Mouse (Mus musculus): Measurements from ENCODE around the gene Ctrl. TPM values are rescaled to one million over a fixed set of nuclear protein-coding genes. Genes with fewer than 3 reads are reported as not detected.

Gene Ctrl
- polyA plus RNA-seq, 1 experiment from 2014 or later: 1.3 TPM

- H3K4me2 ChIP-seq: no peak overlapping the region
- H3K27ac ChIP-seq: no peak overlapping the region
- 88% methylated on average over 10 of the region's 10 CpGs for WGBS
- no peak for ATAC-seq (ENCODE audit: insufficient number of reproducible peaks, insufficient read depth, low FRiP score, low TSS enrichment, low read depth)
- peaks cover 44% of the 10 kb centered on the region for H3K4me1 ChIP-seq
- H3K9ac ChIP-seq: no peak overlapping the region
- H3K9me3 ChIP-seq: no peaks in the 10 kb centered on the region
- H3K27me3 ChIP-seq: no peaks in the 10 kb centered on the region
- H3K4me3 ChIP-seq: no peak overlapping the region
- peaks cover 41% of the 10 kb centered on the region for H3K36me3 ChIP-seq
Observed at GRCm38 (mm10) chr8:105961536-105961935, 27.9 kb upstream of the Ctrl start.

- Histone ChIP-seq H3K9ac (no peak overlapping the region), H3K9me3 (no peaks in the 10 kb centered on the region), H3K27me3 (no peaks in the 10 kb centered on the region), H3K4me1 (peaks cover 40% of the 10 kb centered on the region), H3K4me3 (no peak overlapping the region), H3K36me3 (peaks cover 45% of the 10 kb centered on the region), H3K4me2 (no peak overlapping the region), H3K27ac (no peak overlapping the region)
- WGBS: 75% methylated on average over 14 of the region's 14 CpGs
- no peak for ATAC-seq (ENCODE audit: insufficient number of reproducible peaks, insufficient read depth, low FRiP score, low TSS enrichment, low read depth)
Observed at GRCm38 (mm10) chr8:105961101-105961500, 27.4 kb upstream of the Ctrl start.

GRCm38 (mm10) chr8:105959350-105959749 lies 25.7 kb upstream of the Ctrl start:
- 76% methylated on average over 7 of the region's 7 CpGs for whole genome bisulfite sequencing
- Histone ChIP-seq H3K36me3 (peaks cover 61% of the 10 kb centered on the region), H3K27me3 (no peaks in the 10 kb centered on the region), H3K27ac (no peak overlapping the region), H3K9me3 (no peaks in the 10 kb centered on the region), H3K9ac (no peak overlapping the region), H3K4me2 (no peak overlapping the region), H3K4me1 (peaks cover 30% of the 10 kb centered on the region), H3K4me3 (no peak overlapping the region)
- ATAC-seq (ENCODE audit: insufficient number of reproducible peaks, insufficient read depth, low FRiP score, low TSS enrichment, low read depth): no peak

- no peak overlapping the region for H3K9ac ChIP-seq
- H3K4me3 ChIP-seq: no peak overlapping the region
- no peaks in the 10 kb centered on the region for H3K27me3 ChIP-seq
- H3K36me3 ChIP-seq: peaks cover 76% of the 10 kb centered on the region
- 70% methylated on average over 4 of the region's 4 CpGs for WGBS
- H3K27ac ChIP-seq: no peak overlapping the region
- ATAC-seq (ENCODE audit: insufficient number of reproducible peaks, insufficient read depth, low FRiP score, low TSS enrichment, low read depth): no peak
- no peak overlapping the region for H3K4me2 ChIP-seq
- no peaks in the 10 kb centered on the region for H3K9me3 ChIP-seq
- H3K4me1 ChIP-seq: peaks cover 18% of the 10 kb centered on the region
Observed at GRCm38 (mm10) chr8:105957813-105958212, 24.2 kb upstream of the Ctrl start.

GRCm38 (mm10) chr8:105956556-105956955 lies 22.9 kb upstream of the Ctrl start:
- no peak for ATAC-seq (ENCODE audit: insufficient number of reproducible peaks, insufficient read depth, low FRiP score, low TSS enrichment, low read depth)
- peaks cover 19% of the 10 kb centered on the region for H3K4me1 ChIP-seq
- no peak overlapping the region for H3K27ac ChIP-seq
- H3K4me3 ChIP-seq: no peak overlapping the region
- H3K9ac ChIP-seq: no peak overlapping the region
- H3K9me3 ChIP-seq: no peaks in the 10 kb centered on the region
- no peak overlapping the region for H3K4me2 ChIP-seq
- H3K36me3 ChIP-seq: peaks cover 84% of the 10 kb centered on the region
- H3K27me3 ChIP-seq: no peaks in the 10 kb centered on the region
- 92% methylated on average over 4 of the region's 4 CpGs for WGBS

GRCm38 (mm10) chr8:105951057-105951659 lies 17.5 kb upstream of the Ctrl start:
- no peak overlapping the region for H3K9ac ChIP-seq
- peak overlapping the region; percentile 76 for H3K27ac ChIP-seq
- H3K36me3 ChIP-seq: peaks cover 94% of the 10 kb centered on the region
- 0 out of 2 replicates have a peak overlapping the region, but pooled peaks have one; percentile 11 for H3K4me2 ChIP-seq
- peaks cover 16% of the 10 kb centered on the region for H3K4me1 ChIP-seq
- H3K27me3 ChIP-seq: no peaks in the 10 kb centered on the region
- 10% methylated on average over 7 of the region's 7 CpGs for WGBS
- H3K9me3 ChIP-seq: no peaks in the 10 kb centered on the region
- peak; percentile 75 for ATAC-seq (ENCODE audit: insufficient number of reproducible peaks, insufficient read depth, low FRiP score, low TSS enrichment, low read depth)
- H3K4me3 ChIP-seq: no peak overlapping the region

- Histone ChIP-seq H3K4me2 (no peak overlapping the region), H3K9ac (no peak overlapping the region), H3K4me3 (no peak overlapping the region), H3K36me3 (peaks cover 95% of the 10 kb centered on the region), H3K4me1 (peaks cover 16% of the 10 kb centered on the region), H3K27ac (peak overlapping the region; percentile 17), H3K9me3 (no peaks in the 10 kb centered on the region), H3K27me3 (no peaks in the 10 kb centered on the region)
- ATAC-seq (ENCODE audit: insufficient number of reproducible peaks, insufficient read depth, low FRiP score, low TSS enrichment, low read depth): no peak
- WGBS: 70% methylated on average over 10 of the region's 10 CpGs
Observed at GRCm38 (mm10) chr8:105949350-105949749, 15.7 kb upstream of the Ctrl start.

- Histone ChIP-seq H3K9me3 (no peaks in the 10 kb centered on the region), H3K4me2 (no peak within 1 kb of the TSS), H3K36me3 (peaks cover 82% of the 10 kb centered on the region), H3K4me3 (no peak within 1 kb of the TSS), H3K27me3 (no peaks in the 10 kb centered on the region), H3K27ac (no peak within 1 kb of the TSS), H3K9ac (no peak within 1 kb of the TSS), H3K4me1 (peaks cover 4% of the 10 kb centered on the region)
- 82% methylated on average over 8 of the region's 8 CpGs for WGBS
- no peak for ATAC-seq (ENCODE audit: insufficient number of reproducible peaks, insufficient read depth, low FRiP score, low TSS enrichment, low read depth)
Observed at GRCm38 (mm10) chr8:105943321-105943739, 9.7 kb upstream of the Ctrl start, which contains the start of gene Lcat. Gene Lcat (minus strand): TSS chr8:105943382.

- H3K36me3 ChIP-seq: peaks cover 74% of the 10 kb centered on the region
- H3K9me3 ChIP-seq: no peaks in the 10 kb centered on the region
- no peak overlapping the region for H3K9ac ChIP-seq
- ATAC-seq (ENCODE audit: insufficient number of reproducible peaks, insufficient read depth, low FRiP score, low TSS enrichment, low read depth): no peak
- peaks cover 9% of the 10 kb centered on the region for H3K4me1 ChIP-seq
- no peak overlapping the region for H3K4me3 ChIP-seq
- H3K4me2 ChIP-seq: no peak overlapping the region
- no peak overlapping the region for H3K27ac ChIP-seq
- 95% methylated on average over 5 of the region's 5 CpGs for WGBS
- no peaks in the 10 kb centered on the region for H3K27me3 ChIP-seq
Observed at GRCm38 (mm10) chr8:105942542-105942941, 8.9 kb upstream of the Ctrl start.

GRCm38 (mm10) chr8:105942026-105942425 lies 8.4 kb upstream of the Ctrl start:
- no peak overlapping the region for H3K4me2 ChIP-seq
- 94% methylated on average over 11 of the region's 11 CpGs for WGBS
- H3K9ac ChIP-seq: no peak overlapping the region
- peaks cover 69% of the 10 kb centered on the region for H3K36me3 ChIP-seq
- no peaks in the 10 kb centered on the region for H3K27me3 ChIP-seq
- no peak overlapping the region for H3K27ac ChIP-seq
- H3K4me3 ChIP-seq: no peak overlapping the region
- H3K4me1 ChIP-seq: peaks cover 9% of the 10 kb centered on the region
- H3K9me3 ChIP-seq: no peaks in the 10 kb centered on the region
- no peak for ATAC-seq (ENCODE audit: insufficient number of reproducible peaks, insufficient read depth, low FRiP score, low TSS enrichment, low read depth)

GRCm38 (mm10) chr8:105938306-105938669 lies 4.6 kb upstream of the Ctrl start, which contains the start of gene Psmb10:
Gene Psmb10 (minus strand): TSS chr8:105938444.
- H3K4me2 ChIP-seq: peak within 1 kb of the TSS; percentile 95
- H3K9me3 ChIP-seq: no peaks in the 10 kb centered on the region
- peaks cover 39% of the 10 kb centered on the region for H3K36me3 ChIP-seq
- WGBS: 33% methylated on average over 4 of the region's 4 CpGs
- no peak for ATAC-seq (ENCODE audit: insufficient number of reproducible peaks, insufficient read depth, low FRiP score, low TSS enrichment, low read depth)
- H3K4me1 ChIP-seq: peaks cover 20% of the 10 kb centered on the region
- no peaks in the 10 kb centered on the region for H3K27me3 ChIP-seq
- peak within 1 kb of the TSS; percentile 81 for H3K27ac ChIP-seq
- H3K4me3 ChIP-seq: peak within 1 kb of the TSS; percentile 79
- H3K9ac ChIP-seq: peak within 1 kb of the TSS; percentile 82

- WGBS: 2% methylated on average over 33 of the region's 33 CpGs
- ATAC-seq (ENCODE audit: insufficient number of reproducible peaks, insufficient read depth, low FRiP score, low TSS enrichment, low read depth): no peak
- peak overlapping the region; percentile 82 for H3K9ac ChIP-seq
- peaks cover 37% of the 10 kb centered on the region for H3K36me3 ChIP-seq
- peak overlapping the region; percentile 95 for H3K4me2 ChIP-seq
- peak overlapping the region; percentile 81 for H3K27ac ChIP-seq
- no peaks in the 10 kb centered on the region for H3K9me3 ChIP-seq
- H3K4me3 ChIP-seq: peak overlapping the region; percentile 79
- no peaks in the 10 kb centered on the region for H3K27me3 ChIP-seq
- H3K4me1 ChIP-seq: peaks cover 20% of the 10 kb centered on the region
Observed at GRCm38 (mm10) chr8:105937496-105938305, 4.0 kb upstream of the Ctrl start.

Measured in embryonic facial prominence, embryonic 13.5 days (tissue).